Mouse (Mus musculus): ENCODE measurements around the gene Slc1a1.

Gene Slc1a1

DNA sequence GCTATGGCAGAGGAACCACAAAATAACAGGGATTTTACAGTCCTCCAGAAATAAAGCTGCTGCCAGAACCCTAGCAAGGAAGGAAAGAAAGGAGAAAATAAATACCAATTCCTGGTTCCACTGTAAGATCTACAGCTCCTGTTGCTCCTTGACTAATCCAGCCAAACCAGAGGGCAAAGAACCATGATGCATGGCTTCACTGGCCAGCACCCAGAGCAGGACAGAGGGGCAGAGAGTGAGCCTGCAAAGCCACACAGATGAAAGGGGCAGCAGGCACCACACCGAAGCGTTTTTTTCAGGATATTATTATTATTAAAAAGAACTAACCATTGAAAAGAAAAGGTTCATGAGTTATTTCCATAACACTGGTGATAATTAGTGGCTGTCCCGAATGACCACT is 17.2 kb downstream of the Slc1a1 start:
- DNase-seq (ENCODE audit: low spot score) = no peak

GRCm38 (mm10) chr19:28854831-28855230 is 20.0 kb downstream of the Slc1a1 start:
- no peak for DNase-seq (ENCODE audit: low spot score)

DNA sequence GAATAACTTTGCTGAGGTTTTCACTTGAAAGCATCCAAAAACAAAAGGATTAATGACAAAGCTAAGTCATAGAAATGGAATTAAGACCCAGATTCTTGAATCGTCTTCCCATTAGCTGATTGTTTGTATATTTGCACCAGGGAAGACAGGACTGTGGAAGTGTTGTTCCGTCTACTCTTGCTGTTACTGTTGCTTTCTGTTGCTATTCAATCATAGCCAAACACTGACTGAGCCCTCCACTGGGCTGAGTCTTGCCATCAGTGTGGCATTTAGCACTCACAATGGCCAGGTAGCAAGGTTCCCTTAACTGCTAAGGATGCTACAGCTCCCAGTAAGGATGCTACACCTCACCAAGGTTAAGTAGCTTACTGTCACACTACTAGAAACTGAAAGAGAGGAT is 25.4 kb downstream of the Slc1a1 start:
- DNase-seq (ENCODE audit: low spot score) = no peak

DNA sequence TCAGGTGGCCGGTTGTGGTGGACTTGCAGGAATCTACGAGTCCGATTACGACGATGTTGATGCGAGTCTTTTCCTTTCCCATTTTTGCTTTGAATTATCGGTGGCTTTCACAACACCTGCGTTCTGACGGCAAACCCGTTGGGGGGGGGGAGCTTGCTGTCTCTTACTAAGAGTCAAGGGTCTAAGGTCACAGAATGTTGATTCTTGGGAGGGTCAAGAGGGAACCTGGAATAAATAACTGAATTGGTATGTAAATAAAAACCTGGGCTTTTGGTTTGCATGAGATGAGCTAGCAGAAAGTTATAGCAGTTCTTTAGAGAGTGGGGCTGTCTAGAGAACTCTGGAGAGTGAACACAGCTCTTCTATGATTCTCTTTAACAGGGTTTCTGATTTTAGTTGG is 28.8 kb downstream of the Slc1a1 start:
- no peak for DNase-seq (ENCODE audit: low spot score)

DNA sequence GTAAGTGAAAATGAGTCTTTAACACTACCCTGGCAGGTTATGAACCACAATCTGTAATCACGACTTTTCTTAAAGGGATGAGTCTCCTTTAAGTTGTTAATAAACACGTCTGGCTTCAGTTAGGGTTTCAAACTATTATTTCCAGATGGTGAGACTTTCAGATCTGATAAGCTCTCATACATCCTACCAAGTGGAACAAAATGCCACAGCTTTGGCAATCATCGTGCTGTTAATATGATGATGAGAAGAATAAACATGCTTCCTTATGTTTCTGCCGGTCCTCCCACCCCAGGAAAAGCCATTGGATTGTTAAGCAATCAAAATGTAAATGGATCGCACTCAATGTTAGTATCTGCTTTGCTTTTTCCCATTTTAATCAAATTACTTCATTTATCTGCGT is 30.1 kb downstream of the Slc1a1 start:
- no peak for DNase-seq (ENCODE audit: low spot score)

- DNase-seq (ENCODE audit: low spot score) = no peak
Observed at GRCm38 (mm10) chr19:28865501-28865900, 30.7 kb downstream of the Slc1a1 start.

DNA sequence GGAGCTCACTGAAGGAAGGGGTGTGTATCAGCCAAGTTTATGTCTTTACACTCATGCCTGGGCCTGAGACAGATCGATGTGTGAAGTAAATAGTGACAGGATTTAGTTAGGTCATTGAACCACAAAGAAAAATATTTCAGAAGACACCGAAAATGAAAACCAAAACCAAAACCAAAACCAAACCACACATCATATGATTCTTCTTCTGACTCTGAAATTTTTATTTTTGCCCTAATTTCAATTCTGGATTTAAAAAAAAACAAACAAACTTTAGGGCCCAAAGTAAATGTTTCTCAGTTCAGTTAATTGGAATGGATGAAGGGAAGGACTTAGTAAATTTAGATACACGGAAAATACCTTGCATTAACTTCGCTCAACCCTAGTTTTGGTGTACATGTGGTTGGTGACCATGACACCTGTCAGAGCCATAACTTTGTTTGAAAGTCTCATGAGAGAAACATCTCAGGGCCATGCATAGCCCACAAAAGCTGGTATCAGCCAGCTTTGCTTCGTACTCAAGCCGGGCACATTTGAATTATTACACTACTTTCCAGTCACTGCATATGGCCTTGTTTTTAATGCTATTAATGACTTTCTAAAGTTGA is 34.5 kb downstream of the Slc1a1 start:
- no peak for DNase-seq (ENCODE audit: low spot score)

GRCm38 (mm10) chr19:28870351-28870750 is 35.5 kb downstream of the Slc1a1 start:
- DNase-seq (ENCODE audit: low spot score) = no peak

DNA sequence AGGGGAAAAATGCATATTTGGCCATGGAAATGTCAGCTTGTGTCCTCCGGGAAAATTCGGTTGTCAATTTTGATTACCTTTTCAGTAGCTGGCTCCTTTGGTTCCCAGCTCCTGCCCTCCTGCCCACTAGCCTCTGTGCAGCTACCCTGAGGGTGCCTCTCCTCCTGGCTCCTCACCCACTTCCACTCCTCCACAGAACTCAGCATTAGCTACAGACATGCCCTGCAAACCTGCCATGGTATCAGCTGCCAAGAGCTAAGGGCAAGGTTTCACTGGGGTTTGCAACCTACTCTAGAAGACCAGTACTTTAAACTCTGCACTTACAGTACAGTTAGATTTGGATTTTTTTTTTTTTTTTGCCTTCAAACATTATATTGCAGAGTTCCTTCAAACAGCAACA is 44.6 kb downstream of the Slc1a1 start:
- no peak for DNase-seq (ENCODE audit: low spot score)

- no peak for DNase-seq (ENCODE audit: low spot score)
Observed at GRCm38 (mm10) chr19:28883126-28883525, 48.3 kb downstream of the Slc1a1 start.

DNA sequence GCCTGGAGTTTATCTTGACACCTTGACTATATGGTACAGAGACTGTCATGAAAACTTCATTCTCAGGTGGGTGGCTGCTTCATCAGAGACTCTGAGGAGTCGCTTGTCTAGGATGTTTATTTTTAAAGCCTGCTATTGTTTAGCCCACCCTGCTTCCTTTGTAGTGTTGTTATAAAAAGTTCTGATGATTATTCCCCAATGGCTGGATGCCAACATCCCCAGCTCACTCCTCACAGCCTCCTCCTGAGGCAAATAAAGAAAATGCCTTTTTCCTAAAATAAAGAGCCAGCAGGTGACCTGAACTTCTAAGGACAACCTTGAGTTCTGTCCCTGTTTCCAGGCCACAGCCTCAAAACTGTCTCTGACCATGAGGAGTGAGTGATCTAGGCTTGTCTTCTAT is 53.6 kb downstream of the Slc1a1 start:
- no peak for DNase-seq (ENCODE audit: low spot score)

DNA sequence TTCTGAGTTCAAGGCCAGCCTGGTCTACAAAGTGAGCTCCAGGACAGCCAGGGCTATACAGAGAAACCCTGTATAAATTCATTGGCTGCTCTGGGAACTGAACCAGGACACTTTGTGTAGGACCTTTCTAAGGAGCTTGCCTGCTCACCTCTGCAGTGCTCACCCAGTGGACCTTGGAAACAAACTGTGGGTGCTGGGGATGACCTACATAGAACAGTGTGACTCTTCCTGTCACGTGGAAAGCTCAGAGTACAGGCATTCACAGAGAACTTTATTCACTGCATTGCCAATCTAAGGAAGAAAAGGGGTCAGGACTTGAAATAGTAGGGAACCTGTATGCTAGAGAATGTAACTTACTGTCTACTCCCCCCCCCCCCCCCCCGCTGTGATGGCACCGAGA is 54.4 kb downstream of the Slc1a1 start:
- no peak for DNase-seq (ENCODE audit: low spot score)

DNA sequence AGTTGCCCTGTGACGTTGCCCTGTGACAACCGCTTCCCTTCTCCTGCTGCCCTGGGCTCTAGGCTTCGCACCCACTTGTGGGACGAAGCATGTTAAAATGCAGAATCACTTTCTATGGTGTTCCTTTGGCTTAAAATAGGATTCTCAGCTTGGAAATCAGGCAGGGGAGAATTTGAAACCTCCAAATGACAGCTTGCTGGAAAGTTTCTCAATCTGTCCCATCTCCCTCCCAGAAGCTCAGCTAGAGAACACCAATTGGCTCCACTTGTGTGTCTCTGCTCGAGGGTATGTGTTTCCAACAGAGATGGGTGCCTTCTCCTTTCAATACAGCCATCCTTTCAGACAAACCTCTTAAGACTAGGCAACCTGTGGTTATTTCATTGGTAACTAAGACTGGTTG is 56.4 kb downstream of the Slc1a1 start:
- DNase-seq (ENCODE audit: low spot score) = no peak

GRCm38 (mm10) chr19:28891864-28892263 is 57.0 kb downstream of the Slc1a1 start:
- DNase-seq (ENCODE audit: low spot score) = no peak

GRCm38 (mm10) chr19:28896639-28897038 is 61.8 kb downstream of the Slc1a1 start:
- DNase-seq (ENCODE audit: low spot score) = no peak

DNA sequence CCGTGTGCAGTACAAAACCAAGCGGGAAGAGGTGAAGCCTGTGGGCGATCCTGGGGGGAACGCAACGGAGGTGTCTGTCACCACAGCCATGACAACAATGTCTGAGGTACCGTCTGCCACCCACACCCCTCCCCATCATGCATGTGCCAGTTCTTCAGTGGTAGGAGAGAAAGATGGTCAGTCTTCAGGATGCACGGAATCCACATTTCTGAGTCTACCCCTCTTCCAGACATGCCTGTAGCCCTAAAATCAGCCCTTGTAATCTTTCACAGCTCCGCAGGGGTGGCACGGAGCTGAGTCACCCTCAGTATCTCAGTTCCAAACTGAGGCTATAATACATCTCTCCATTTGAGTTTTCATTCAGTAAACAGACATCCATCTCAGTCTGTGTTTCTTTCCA is 62.6 kb downstream of the Slc1a1 start:
- no peak for DNase-seq (ENCODE audit: low spot score)

DNA sequence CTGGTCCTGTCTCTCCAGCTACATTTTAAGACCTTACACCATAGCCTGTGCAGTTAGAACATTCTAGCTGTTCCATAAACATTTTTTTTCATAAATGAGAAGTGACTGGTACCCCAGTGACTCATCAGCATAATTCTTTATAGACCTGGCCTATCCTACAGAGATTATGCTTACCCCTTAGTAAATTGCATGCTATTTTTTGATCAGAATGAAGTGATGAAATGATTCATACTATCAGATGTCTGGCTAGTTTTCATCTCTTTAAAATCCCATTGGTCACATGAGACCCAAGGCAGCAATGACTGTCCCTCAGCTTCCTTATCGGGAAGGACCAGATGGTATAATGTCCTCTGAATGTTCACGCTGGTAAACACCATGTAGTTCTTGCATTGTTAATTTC is 65.9 kb downstream of the Slc1a1 start:
- DNase-seq (ENCODE audit: low spot score) = no peak

GRCm38 (mm10) chr19:28902111-28902510 is 67.3 kb downstream of the Slc1a1 start:
- DNase-seq (ENCODE audit: low spot score) = no peak

DNA sequence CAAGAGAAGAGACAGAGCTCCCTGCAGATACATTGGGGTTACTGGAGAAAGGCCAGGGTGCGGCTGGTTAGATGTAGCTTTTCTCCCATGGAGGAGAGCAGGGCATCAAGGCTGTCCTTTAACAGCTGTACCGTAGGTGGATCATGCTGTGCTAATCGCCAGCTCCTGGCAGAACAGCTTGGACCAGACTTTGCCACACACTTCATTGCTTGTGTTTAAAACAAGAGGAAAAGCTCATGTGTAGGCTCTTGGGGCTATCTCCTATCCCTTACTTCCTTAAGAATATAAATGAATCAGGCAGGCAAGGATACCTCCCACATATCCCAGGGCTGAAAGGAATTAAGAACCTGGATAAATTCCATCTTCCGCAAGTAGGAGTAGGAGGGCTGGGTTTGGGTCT is 68.0 kb downstream of the Slc1a1 start:
- DNase-seq (ENCODE audit: low spot score) = no peak

- DNase-seq (ENCODE audit: low spot score) = no peak
Observed at GRCm38 (mm10) chr19:28903536-28904119, 68.8 kb downstream of the Slc1a1 start.

- DNase-seq (ENCODE audit: low spot score) = no peak
Observed at GRCm38 (mm10) chr19:28908186-28908585, 73.3 kb downstream of the Slc1a1 start.

- DNase-seq (ENCODE audit: low spot score) = no peak
Observed at GRCm38 (mm10) chr19:28908693-28909092, 73.8 kb downstream of the Slc1a1 start.

DNA sequence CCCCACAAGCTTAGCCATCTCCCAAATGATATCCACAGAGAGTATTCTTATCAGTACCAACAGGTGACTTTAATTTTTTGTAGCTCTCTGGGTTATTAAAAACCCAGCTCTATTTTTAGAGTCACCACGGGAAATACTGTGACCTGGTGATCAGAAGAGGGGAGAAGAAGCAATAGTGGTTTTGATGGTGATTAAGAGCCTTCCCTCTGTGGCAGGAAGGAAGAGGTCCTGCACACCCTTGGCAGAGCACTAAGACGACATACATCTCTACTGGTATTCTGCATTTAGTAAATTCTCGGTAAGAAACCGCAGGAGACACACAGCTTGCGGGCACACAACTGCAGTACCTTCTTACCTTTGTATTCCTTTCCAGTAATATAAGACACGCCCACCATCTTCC is 79.7 kb downstream of the Slc1a1 start:
- no peak for DNase-seq (ENCODE audit: low spot score)

GRCm38 (mm10) chr19:28915602-28916250 is 80.9 kb downstream of the Slc1a1 start:
- DNase-seq (ENCODE audit: low spot score) = no peak

Data from ovary, postnatal 10 days (tissue).